In genomic region chr11:106788775-106789459, GRCm38 (mm10) we compare ENCODE assay signal across 8 mouse cellular contexts. TPM values are rescaled to one million over a fixed set of nuclear protein-coding genes. Genes with fewer than 3 reads are reported as not detected.
DNase-seq lines count a peak whose midpoint lies in the region; ATAC-seq and TF ChIP-seq lines count a peak whose summit lies in the region.

Ddx5 (minus strand) TSS chr11:106789185.
Cep95 (plus strand) TSS chr11:106789252.

- no peak for TF ChIP-seq CTCF in G1E (IDR thresholded peaks at IDR 0.05; ENCODE audit: low read depth, low read length)
- TF ChIP-seq CTCF in testis, adult 2 months (IDR thresholded peaks at IDR 0.05; ENCODE audit: control insufficient read depth, insufficient read depth, insufficient replicate concordance, low read depth, low read length), result no peak; the same call in 1 of the 2 replicates

- H3K27me3 ChIP-seq in G1E (ENCODE audit: insufficient read depth, low read length), result no peaks in the 10 kb centered on the region
- H3K27me3 ChIP-seq in forebrain, embryonic 14.5 days (replicated peaks; ENCODE audit: control insufficient read depth, insufficient read depth, low read length), result no peaks in the 10 kb centered on the region
- no peaks in the 10 kb centered on the region for H3K27me3 ChIP-seq in liver, embryonic 16.5 days (ENCODE audit: control insufficient read depth, insufficient read depth, low read depth, low read length)
- no peaks in the 10 kb centered on the region for H3K27me3 ChIP-seq in neural tube, embryonic 12.5 days (replicated peaks)
- H3K27me3 ChIP-seq in testis, adult 2 months (ENCODE audit: control insufficient read depth, insufficient read depth, low read length), result no peaks in the 10 kb centered on the region

- DNase-seq in G1E (ENCODE audit: low spot score), result peak; percentile 95
- peak; percentile 97 for DNase-seq in cerebellum, adult 11-12 months
- peak; percentile 99 for DNase-seq in forebrain, embryonic 14.5 days (ENCODE audit: low spot score)
- peak; percentile 94 to 95 for DNase-seq in heart, postnatal 14 days
- peak; percentile 93 for DNase-seq in large intestine, adult 2 months (ENCODE audit: low read depth, low spot score)

- peaks cover 27% of the 10 kb centered on the region for H3K4me1 ChIP-seq in G1E (ENCODE audit: insufficient read depth, low read depth, low read length)
- peaks cover 15% of the 10 kb centered on the region for H3K4me1 ChIP-seq in forebrain, embryonic 14.5 days (ENCODE audit: control insufficient read depth, insufficient read depth, low read length)
- peaks cover 11% of the 10 kb centered on the region for H3K4me1 ChIP-seq in liver, embryonic 16.5 days (ENCODE audit: control insufficient read depth, low read depth, low read length)
- peaks cover 11% of the 10 kb centered on the region for H3K4me1 ChIP-seq in neural tube, embryonic 12.5 days
- no peaks in the 10 kb centered on the region for H3K4me1 ChIP-seq in testis, adult 2 months (ENCODE audit: control insufficient read depth, insufficient read depth, low read length)

- peak within 1 kb of the TSS; percentile 99 for H3K27ac ChIP-seq in forebrain, embryonic 14.5 days (ENCODE audit: low read depth, low read length)
- H3K27ac ChIP-seq in liver, embryonic 16.5 days (ENCODE audit: low read length), result peak within 1 kb of the TSS; percentile 99
- H3K27ac ChIP-seq in neural tube, embryonic 12.5 days, result peak within 1 kb of the TSS; percentile 97
- peak within 1 kb of the TSS; percentile 100 for H3K27ac ChIP-seq in testis, adult 2 months (ENCODE audit: control insufficient read depth, insufficient read depth, low read depth, low read length)

- intact Hi-C loops in heart, postnatal 14 days (cut with DNase I), result loop anchor here (5.0 kb wide), 2 partner anchors 188 to 208 kb away; partner anchors contain the start of gene Kpna2

- peak within 1 kb of the TSS; percentile 72 for H3K4me2 ChIP-seq in forebrain, embryonic 14.5 days (ENCODE audit: low read length)
- H3K4me2 ChIP-seq in liver, embryonic 16.5 days (ENCODE audit: low read depth, low read length), result peak within 1 kb of the TSS; percentile 75
- H3K4me2 ChIP-seq in neural tube, embryonic 12.5 days (replicated peaks), result peak within 1 kb of the TSS; percentile 75

- peak; percentile 92 for TF ChIP-seq POLR2A in testis, adult 2 months (IDR thresholded peaks at IDR 0.05; ENCODE audit: control insufficient read depth, low read depth, low read length)

- H3K9me3 ChIP-seq in G1E (replicated peaks), result no peaks in the 10 kb centered on the region
- no peaks in the 10 kb centered on the region for H3K9me3 ChIP-seq in forebrain, embryonic 14.5 days (replicated peaks; ENCODE audit: control insufficient read depth, low read length)
- no peaks in the 10 kb centered on the region for H3K9me3 ChIP-seq in liver, embryonic 16.5 days (replicated peaks; ENCODE audit: control insufficient read depth, low read length)
- H3K9me3 ChIP-seq in neural tube, embryonic 12.5 days, result no peaks in the 10 kb centered on the region

- 0% methylated on average over 57 of the region's 58 CpGs for WGBS in forebrain, embryonic 14.5 days
- WGBS in large intestine, adult 2 months, result under 1% methylated on average over 58 of the region's 58 CpGs
- WGBS in liver, embryonic 16.5 days (ENCODE audit: insufficient replicate concordance), result under 1% methylated on average over 58 of the region's 58 CpGs
- 0% methylated on average over 58 of the region's 58 CpGs for WGBS in neural tube, embryonic 12.5 days

- H3K9ac ChIP-seq in forebrain, embryonic 14.5 days (ENCODE audit: low read length), result peak within 1 kb of the TSS; percentile 100
- H3K9ac ChIP-seq in liver, embryonic 16.5 days (ENCODE audit: low read depth, low read length), result peak within 1 kb of the TSS; percentile 98
- peak within 1 kb of the TSS; percentile 99 for H3K9ac ChIP-seq in neural tube, embryonic 12.5 days

- ATAC-seq in G1E (ENCODE audit: extremely low read depth, insufficient number of reproducible peaks, low FRiP score, poor library complexity, severe bottlenecking), result peak; percentile 76
- ATAC-seq in forebrain, embryonic 14.5 days, result peak; percentile 91
- peak; percentile 88 for ATAC-seq in liver, embryonic 16.5 days (ENCODE audit: low read depth)
- ATAC-seq in neural tube, embryonic 12.5 days (ENCODE audit: low FRiP score, low read depth), result peak; percentile 95

- peak within 1 kb of the TSS; percentile 82 for H3K4me3 ChIP-seq in G1E (ENCODE audit: low read depth, low read length)
- peak within 1 kb of the TSS; percentile 98 for H3K4me3 ChIP-seq in forebrain, embryonic 14.5 days (ENCODE audit: low read depth, low read length)
- peak within 1 kb of the TSS; percentile 97 for H3K4me3 ChIP-seq in liver, embryonic 16.5 days (ENCODE audit: low read depth, low read length)
- H3K4me3 ChIP-seq in neural tube, embryonic 12.5 days, result peak within 1 kb of the TSS; percentile 91
- peak within 1 kb of the TSS; percentile 98 for H3K4me3 ChIP-seq in testis, adult 2 months (ENCODE audit: control insufficient read depth, low read depth, low read length)

- H3K36me3 ChIP-seq in G1E (replicated peaks), result peaks cover 61% of the 10 kb centered on the region
- H3K36me3 ChIP-seq in forebrain, embryonic 14.5 days (ENCODE audit: control insufficient read depth, insufficient read depth, low read length), result peaks cover 41% of the 10 kb centered on the region
- peaks cover 40% of the 10 kb centered on the region for H3K36me3 ChIP-seq in liver, embryonic 16.5 days (ENCODE audit: control insufficient read depth, insufficient read depth)
- H3K36me3 ChIP-seq in neural tube, embryonic 12.5 days, result peaks cover 37% of the 10 kb centered on the region
- peaks cover 20% of the 10 kb centered on the region for H3K36me3 ChIP-seq in testis, adult 2 months (ENCODE audit: control insufficient read depth, insufficient read depth, low read length)

RNA-seq across cellular contexts. Expression of gene Ddx5, which starts in this region (rescaled TPM):
- total RNA-seq in G1E (2014; fragmentation: Nextera tagmentation), result 765 and 864 TPM in 2 replicates
- total RNA-seq in G1E (2017), result 782 and 866 TPM in 2 replicates
- polyA plus RNA-seq in G1E (2012), result 2,578 and 3,923 TPM in 2 replicates
- polyA plus RNA-seq in forebrain, embryonic 14.5 days (2014; fragmentation: Nextera tagmentation; extraction: Ambion mirVana), result 504 and 550 TPM in 2 replicates
- 100 to 1,000 TPM; 425 to 428 TPM for total RNA-seq in heart, postnatal 14 days (2021)
- polyA plus RNA-seq in large intestine, adult 2 months (2012; rRNA removed), result 146 and 237 TPM in 2 replicates
- 118 and 124 TPM in 2 replicates for polyA plus RNA-seq in liver, embryonic 16.5 days (2015; fragmentation: Nextera tagmentation; extraction: Ambion mirVana)
- 437 and 465 TPM in 2 replicates for polyA plus RNA-seq in neural tube, embryonic 12.5 days (2016; fragmentation: Nextera tagmentation; extraction: Ambion mirVana)
- 642 and 659 TPM in 2 replicates for polyA plus RNA-seq in testis, adult 2 months (2012; rRNA removed)

RNA-seq across cellular contexts. Expression of gene Cep95, which starts in this region (rescaled TPM):
- total RNA-seq in G1E (2014; fragmentation: Nextera tagmentation) (37.1 and 39.8 TPM in 2 replicates), G1E (2017) (19.3 and 23.8 TPM in 2 replicates)
- 2.0 and 3.1 TPM in 2 replicates for polyA plus RNA-seq in G1E (2012)
- polyA plus RNA-seq in forebrain, embryonic 14.5 days (2014; fragmentation: Nextera tagmentation; extraction: Ambion mirVana), result 12.2 and 14.2 TPM in 2 replicates
- total RNA-seq in heart, postnatal 14 days (2021), result 1 to 10 TPM; 8.2 to 8.3 TPM
- 1.9 and 2.3 TPM in 2 replicates for polyA plus RNA-seq in large intestine, adult 2 months (2012; rRNA removed)
- polyA plus RNA-seq in liver, embryonic 16.5 days (2015; fragmentation: Nextera tagmentation; extraction: Ambion mirVana), result 8.6 and 10.0 TPM in 2 replicates
- 21.5 and 25.2 TPM in 2 replicates for polyA plus RNA-seq in neural tube, embryonic 12.5 days (2016; fragmentation: Nextera tagmentation; extraction: Ambion mirVana)
- 18.5 and 20.8 TPM in 2 replicates for polyA plus RNA-seq in testis, adult 2 months (2012; rRNA removed)

Comparison
In these comparisons a context has a peak if more than half of its experiments do, and no peak if none do; other contexts are left out.
1. Peak in every context shown above with its lines: DNase-seq, ATAC-seq, H3K4me3 ChIP-seq and H3K27ac ChIP-seq.